Mouse (Mus musculus): ENCODE results near the gene Tubb2a.

- TF ChIP-seq CTCF (IDR thresholded peaks at IDR 0.05; ENCODE audit: low read depth, low read length): no peak
- no peak for TF ChIP-seq POLR2A (IDR thresholded peaks at IDR 0.05; ENCODE audit: borderline replicate concordance, low read depth, low read length)
Measured at GRCm38 (mm10) chr13:34079801-34080200, 2.0 kb upstream of the Tubb2a start.

All from bone marrow macrophage, adult 2 months (primary cell).